Mouse (Mus musculus) cerebellum, postnatal 14 days (tissue): ENCODE measurements around the gene Myoz2.

Experiments
- DNase-seq, 2 experiments: peaks; one replicate each; pipeline ENCODE4 v3.0.0; 2021; ENCODE audit warnings: mixed read lengths in 2 of 2

The Myoz2 gene

GRCm38 (mm10) chr3:123034752-123035151 lies at the start of gene Myoz2:
Gene Myoz2 (minus strand): TSS chr3:123035015.
- no peak for DNase-seq

- no peak for DNase-seq
Observed at GRCm38 (mm10) chr3:123081665-123082064, 46.9 kb upstream of the Myoz2 start.

GRCm38 (mm10) chr3:123080943-123081342 lies 46.1 kb upstream of the Myoz2 start:
- no peak for DNase-seq

- no peak for DNase-seq
Observed at GRCm38 (mm10) chr3:123080017-123080725, 45.4 kb upstream of the Myoz2 start.

- no peak for DNase-seq
Observed at GRCm38 (mm10) chr3:123075759-123076158, 40.9 kb upstream of the Myoz2 start.

GRCm38 (mm10) chr3:123075034-123075433 lies 40.2 kb upstream of the Myoz2 start:
- DNase-seq: no peak

GRCm38 (mm10) chr3:123073351-123073750 lies 38.5 kb upstream of the Myoz2 start:
- DNase-seq: no peak

GRCm38 (mm10) chr3:123072472-123072871 lies 37.7 kb upstream of the Myoz2 start:
- no peak for DNase-seq

- no peak for DNase-seq
Observed at GRCm38 (mm10) chr3:123070996-123071395, 36.2 kb upstream of the Myoz2 start.

- DNase-seq: no peak
Observed at GRCm38 (mm10) chr3:123066836-123067235, 32.0 kb upstream of the Myoz2 start.

- DNase-seq: no peak
Observed at GRCm38 (mm10) chr3:123065466-123065865, 30.7 kb upstream of the Myoz2 start.

GRCm38 (mm10) chr3:123064186-123064585 lies 29.4 kb upstream of the Myoz2 start:
- no peak for DNase-seq

GRCm38 (mm10) chr3:123061931-123062330 lies 27.1 kb upstream of the Myoz2 start:
- DNase-seq: no peak

GRCm38 (mm10) chr3:123058832-123059231 lies 24.0 kb upstream of the Myoz2 start:
- DNase-seq: no peak

GRCm38 (mm10) chr3:123054178-123054577 lies 19.4 kb upstream of the Myoz2 start:
- DNase-seq: no peak

GRCm38 (mm10) chr3:123053192-123053938 lies 18.6 kb upstream of the Myoz2 start:
- no peak for DNase-seq

GRCm38 (mm10) chr3:123042308-123042707 lies 7.5 kb upstream of the Myoz2 start:
- no peak for DNase-seq

- no peak for DNase-seq
Observed at GRCm38 (mm10) chr3:123033804-123034203, 1.0 kb downstream of the Myoz2 start.

- no peak for DNase-seq
Observed at GRCm38 (mm10) chr3:123025634-123026033, 9.2 kb downstream of the Myoz2 start.

GRCm38 (mm10) chr3:123024496-123025234 lies 10.2 kb downstream of the Myoz2 start:
- no peak for DNase-seq

- no peak for DNase-seq
Observed at GRCm38 (mm10) chr3:123018792-123019191, 16.0 kb downstream of the Myoz2 start.

GRCm38 (mm10) chr3:123013476-123013875 lies 21.3 kb downstream of the Myoz2 start:
- no peak for DNase-seq

- no peak for DNase-seq
Observed at GRCm38 (mm10) chr3:123009417-123009816, 25.4 kb downstream of the Myoz2 start.

GRCm38 (mm10) chr3:123007386-123007785 lies 27.4 kb downstream of the Myoz2 start:
- DNase-seq: no peak
